Mouse (Mus musculus) erythroblast, embryonic 14.5 days (primary cell): Measurements from ENCODE around the gene Lin54.

ENCODE experiments used
- GATA1 ChIP-seq: IDR thresholded peaks from 2 replicates; pipeline ENCODE4 v1.6.1; 2012; ENCODE audit warnings: low read length, inconsistent platforms, mixed read lengths
- TAL1 ChIP-seq: IDR thresholded peaks from 3 replicates; pipeline ENCODE4 v1.6.1; 2012; ENCODE audit warnings: low read length, inconsistent platforms, mixed read lengths

DNA sequence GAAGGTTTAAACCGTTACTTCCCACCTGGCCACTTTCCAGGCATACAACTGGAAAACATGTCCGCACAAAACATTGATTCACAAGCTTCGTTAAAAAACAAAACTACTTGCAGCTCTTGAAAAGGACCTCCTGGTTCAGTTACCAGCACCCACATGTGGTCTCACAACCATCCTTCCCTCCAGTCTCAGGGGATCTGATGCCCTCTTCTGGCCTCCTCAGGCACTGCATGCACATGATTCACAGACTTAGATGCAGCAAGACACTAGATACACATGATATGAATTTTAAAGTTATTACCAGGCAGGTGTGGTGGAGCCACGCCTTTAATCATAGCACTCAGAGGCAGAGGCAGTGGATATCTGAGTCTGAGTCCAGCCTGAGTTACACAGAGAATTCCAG, 63.4 kb downstream of the Lin54 start:
- no peak for TF ChIP-seq TAL1
- no peak for TF ChIP-seq GATA1
